Mouse (Mus musculus) heart, adult 8-10 months (tissue): Measurements from ENCODE around the gene Ankrd27. TPM values are rescaled to one million over a fixed set of nuclear protein-coding genes. Genes with fewer than 3 reads are reported as not detected.

Source experiments
- DNase-seq: peaks from one replicate; pipeline ENCODE4 v3.0.0; 2022; ENCODE audit warnings: low spot score
- total RNA-seq, 4 experiments: library from RNA; stranded (reverse); gene quantifications; 2 replicates each; pipeline ENCODE4 v1.2.4; 2022

The Ankrd27 gene
- total RNA-seq, 4 experiments from 2014 or later = 8.6 to 12.0 (median 10.8) TPM

DNA sequence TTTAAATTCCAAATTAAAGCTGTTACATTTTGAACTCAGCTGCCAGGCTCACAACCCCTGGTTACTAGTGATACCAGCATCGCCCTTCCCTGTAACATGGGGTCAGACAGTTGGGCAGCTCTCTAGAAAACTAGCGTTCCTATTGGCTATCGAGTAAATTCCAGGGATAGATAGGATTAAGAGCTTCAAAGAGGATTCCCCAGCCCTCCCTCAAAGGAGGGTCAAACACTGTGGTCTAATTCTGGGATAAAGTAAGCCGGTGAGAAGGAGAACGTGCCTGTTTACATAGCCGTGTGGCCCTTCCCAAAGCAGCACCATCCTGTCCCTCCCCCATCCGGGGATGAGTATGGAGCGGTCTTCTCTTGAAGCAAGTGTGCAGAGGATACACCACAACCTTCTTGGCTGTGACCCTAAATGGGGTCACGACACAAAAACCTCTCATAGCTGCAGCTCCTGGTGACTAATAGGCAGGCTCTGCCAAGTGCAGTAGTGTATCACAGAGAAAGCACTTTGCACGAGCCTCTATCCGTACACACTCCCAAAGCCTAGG, 2.5 kb upstream of the Ankrd27 start:
- DNase-seq = no peak

GRCm38 (mm10) chr7:35584068-35584785, 1.8 kb upstream of the Ankrd27 start:
- no peak for DNase-seq

DNA sequence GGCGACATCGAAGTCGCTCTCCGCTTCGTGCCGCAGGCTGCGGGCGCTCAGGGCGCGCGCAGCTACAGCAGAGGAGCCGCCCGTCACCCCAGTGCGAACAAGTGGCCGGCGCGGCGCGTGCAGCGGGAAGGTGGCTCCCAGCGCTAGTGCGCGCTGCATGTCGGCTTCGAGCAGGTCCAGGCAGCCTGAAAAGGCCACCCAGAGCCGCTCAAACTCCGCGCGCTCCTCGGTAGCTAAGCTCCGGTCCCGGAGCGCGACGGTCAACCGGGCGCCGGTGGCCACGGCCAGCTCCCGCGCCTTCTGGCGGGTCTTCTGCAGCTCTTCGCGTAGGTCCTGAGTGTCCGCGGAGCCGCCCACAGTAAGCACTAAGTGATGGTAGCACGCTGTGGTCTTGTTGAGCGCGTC, 1.3 kb upstream of the Ankrd27 start:
- DNase-seq = no peak

DNA sequence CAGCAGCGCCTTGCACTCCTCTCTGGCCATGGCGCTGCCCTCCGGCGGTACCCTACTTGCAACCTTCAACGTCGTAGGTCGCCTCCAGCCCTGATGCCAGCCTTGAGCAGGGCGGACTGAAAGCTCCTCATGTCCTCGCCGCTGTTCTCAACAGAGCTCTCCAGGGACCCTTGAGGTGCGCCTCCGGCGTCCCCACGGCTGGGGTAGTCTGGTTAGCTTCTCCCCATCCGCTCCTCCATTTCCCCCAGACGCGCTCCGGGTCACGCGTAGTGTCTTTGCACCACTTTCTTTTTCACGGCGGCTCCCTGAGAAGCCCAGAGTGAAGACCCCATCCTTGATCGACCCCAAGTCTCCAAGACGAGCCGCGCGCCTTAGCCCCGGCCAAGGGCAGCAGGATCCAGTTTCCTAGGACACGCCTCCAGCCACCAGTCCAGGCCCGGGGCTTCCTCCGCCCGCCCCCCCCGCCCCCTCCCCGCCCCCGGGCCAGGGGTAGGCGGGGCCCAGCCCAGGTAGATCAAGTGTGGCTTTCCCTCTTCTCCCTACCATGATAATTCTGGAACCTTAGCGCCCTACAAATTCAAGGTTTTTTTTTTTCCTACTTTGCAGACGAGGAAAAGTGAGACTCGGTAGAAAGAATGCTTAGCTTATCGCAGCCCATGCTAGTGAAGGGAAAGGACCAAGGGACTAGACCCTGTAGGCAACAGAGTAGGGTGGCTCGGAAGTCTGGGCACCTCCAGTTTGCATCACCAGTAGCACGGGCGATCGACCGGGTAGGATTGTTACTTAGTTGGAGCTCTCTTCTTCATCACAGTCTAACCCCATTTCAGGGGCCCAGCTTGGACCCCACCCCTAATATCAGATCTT, 621 bp upstream of the Ankrd27 start, which contains the start of gene Rgs9bp:
Gene Rgs9bp, minus strand, starts transcription at position 392 of the 864 bp plus-strand sequence.
- DNase-seq = peak; percentile 7

DNA sequence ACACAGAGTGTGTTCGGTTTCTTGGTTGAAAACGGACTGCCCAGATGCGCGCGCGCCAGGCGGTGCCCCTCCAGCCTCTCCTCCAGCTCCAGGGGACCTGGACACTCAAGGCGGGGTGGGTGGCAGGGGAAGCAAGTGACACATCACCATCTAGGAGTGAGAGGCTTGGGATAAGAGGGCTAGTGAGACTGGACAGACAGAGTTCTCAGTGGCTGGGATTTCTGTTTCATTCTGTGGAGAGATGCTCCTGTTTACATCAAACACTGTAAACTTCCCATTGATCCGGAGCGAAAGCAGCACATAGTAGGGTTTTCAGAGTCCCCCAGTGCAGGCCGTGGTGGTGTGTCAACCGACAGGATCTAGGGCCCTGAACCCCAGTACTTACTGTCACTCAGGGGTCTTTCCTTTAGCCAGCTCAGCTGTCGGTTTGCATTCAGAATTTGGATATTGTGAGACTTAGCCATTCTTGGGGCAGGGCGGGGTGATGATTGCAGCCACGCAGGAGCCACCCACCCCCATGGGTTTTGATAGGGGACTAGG, 932 bp downstream of the Ankrd27 start:
- DNase-seq = no peak

DNA sequence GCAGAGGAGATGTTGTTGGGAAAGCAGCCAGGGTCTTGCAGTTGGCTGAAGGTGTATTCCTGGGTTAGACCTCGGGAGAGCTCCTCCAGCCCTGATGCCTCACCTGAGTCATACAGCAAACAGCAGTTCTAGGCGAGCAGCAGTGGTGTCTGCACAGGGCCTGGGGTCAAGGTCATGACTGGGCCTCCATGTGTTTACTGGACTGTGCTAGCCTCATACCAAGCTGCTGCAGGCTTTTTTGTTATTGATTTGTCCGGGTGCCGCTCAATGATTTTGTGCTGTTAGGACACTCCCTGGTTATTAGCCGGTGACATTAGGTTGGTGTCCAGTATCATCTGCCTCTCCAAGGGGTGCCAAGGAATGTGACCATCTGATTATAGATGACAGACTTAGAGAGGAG, 1.7 kb downstream of the Ankrd27 start:
- no peak for DNase-seq

GRCm38 (mm10) chr7:35588680-35589428, 2.8 kb downstream of the Ankrd27 start:
- no peak for DNase-seq

GRCm38 (mm10) chr7:35589485-35589884, 3.4 kb downstream of the Ankrd27 start:
- no peak for DNase-seq

- peak; percentile 38 for DNase-seq
These were observed 4.7 kb downstream of the Ankrd27 start for GRCm38 (mm10) chr7:35590731-35591191.

DNA sequence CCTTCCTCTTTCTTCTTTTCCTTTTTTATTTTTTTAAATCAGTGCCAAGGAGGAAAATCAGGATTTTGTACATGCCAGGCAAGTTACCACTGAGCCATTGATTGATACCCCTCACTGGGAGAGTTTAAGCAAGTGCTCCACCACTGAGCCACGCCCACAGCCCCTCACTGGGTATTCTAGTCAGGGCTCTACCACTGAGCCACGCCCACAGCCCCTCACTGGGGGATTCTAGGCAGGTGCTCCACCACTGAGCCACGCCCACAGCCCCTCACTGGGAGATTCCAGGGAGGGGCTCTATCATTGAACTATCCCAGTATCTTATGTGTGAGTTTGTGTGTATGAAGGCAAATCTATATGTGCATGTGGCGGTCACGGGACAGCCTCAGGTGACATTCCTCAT, 8.3 kb downstream of the Ankrd27 start:
- no peak for DNase-seq

- DNase-seq = no peak
These were observed 13.4 kb downstream of the Ankrd27 start for GRCm38 (mm10) chr7:35599492-35599891.

DNA sequence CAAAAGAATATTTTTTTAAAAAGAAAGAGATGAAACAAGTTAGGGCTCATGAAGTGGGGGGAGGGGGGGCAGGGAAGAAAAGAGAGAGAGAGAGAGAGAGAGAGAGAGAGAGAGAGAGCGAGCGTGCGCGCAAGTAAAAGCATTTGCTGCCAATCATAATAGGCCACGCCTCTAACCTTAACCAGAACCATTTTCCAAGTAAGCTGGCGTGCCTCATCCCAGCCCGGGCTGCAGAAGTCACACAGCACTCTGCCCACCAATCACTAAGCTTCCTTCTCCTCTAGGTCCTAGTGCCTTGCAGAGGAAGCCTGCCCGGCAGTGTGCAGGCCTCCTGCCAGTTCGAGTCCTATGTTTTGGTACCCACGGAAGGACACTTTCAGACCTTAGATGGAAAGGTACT, 14.0 kb downstream of the Ankrd27 start:
- DNase-seq = no peak

DNA sequence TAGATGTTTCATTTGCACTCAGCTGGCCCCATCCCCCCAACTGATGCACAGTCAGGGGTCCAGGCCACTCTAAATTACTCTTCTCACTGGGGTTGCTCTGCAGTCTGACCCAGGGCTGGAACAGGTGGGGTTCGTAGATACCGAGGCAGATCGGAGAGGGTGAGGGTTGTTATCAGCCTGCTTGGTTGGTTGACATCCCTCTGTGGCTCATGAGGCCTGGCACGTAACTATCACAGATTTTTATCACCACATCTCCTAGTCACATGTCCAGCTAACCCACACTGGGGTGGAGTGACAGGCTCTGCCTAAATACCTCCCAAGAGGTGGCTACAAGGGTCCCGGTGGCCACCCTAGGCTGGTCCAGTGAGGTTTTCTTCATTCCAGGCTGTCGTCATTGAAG, 15.1 kb downstream of the Ankrd27 start:
- DNase-seq = no peak

GRCm38 (mm10) chr7:35602766-35603165, 16.7 kb downstream of the Ankrd27 start:
- DNase-seq = no peak

DNA sequence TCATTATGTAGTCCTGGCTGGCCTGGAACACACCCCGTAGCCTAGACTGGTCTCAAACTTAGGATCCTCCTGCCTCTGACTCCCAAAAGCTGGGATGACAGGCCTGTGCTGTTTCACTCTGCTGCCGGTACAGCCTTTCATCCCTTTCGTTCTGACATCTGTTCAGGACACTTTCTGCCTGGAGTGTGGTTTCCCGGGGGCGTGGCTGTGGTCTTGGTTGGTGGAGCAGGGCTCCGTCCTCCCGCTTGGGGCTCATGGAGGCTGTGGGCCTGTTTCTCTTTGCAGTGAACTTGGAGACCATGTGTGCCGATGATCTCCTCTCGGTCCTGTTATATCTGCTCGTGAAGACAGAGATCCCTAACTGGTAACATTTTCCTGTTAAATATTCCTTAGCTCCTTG, 20.8 kb downstream of the Ankrd27 start:
- no peak for DNase-seq

- no peak for DNase-seq
These were observed 23.2 kb downstream of the Ankrd27 start for GRCm38 (mm10) chr7:35609245-35609644.

GRCm38 (mm10) chr7:35617513-35617912, 31.5 kb downstream of the Ankrd27 start:
- no peak for DNase-seq

- no peak for DNase-seq
These were observed 36.6 kb downstream of the Ankrd27 start for GRCm38 (mm10) chr7:35622626-35623025.

DNA sequence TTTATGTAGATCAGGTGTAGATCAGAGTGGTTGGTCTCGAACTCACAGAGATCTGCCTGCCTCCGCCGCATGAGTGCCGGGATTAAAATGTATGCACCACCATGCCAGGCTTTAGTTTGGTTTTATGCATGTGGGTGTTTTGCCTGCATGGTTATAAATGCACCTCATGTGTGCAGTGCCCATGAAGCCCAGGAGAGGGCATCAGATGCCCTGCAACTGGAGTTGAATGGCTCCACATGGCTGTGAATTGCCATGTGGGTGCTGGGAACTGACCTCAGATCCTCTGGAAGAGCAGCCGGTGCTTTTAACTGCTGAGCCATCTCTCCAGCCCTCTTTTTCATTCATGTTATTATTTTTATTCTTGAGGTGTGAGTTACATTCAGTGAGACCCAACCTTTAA, 40.0 kb downstream of the Ankrd27 start:
- no peak for DNase-seq

DNA sequence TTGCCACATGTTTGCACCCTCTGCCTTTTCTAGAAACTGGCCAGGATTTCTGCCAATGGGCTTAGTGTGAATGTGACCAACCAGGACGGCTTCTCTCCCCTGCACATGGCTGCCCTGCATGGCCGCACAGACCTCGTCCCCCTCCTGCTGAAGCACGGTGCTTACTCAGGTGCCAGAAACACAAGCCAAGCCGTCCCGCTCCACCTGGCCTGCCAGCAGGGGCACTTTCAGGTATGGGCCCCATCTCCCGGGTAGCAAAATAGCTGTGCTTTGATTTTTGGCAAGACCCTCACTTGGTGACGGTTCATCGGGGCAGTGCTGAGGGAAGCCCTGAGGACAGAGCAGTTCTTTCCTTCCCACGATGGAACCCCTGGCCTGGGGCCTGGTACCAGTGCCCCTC, 41.3 kb downstream of the Ankrd27 start:
- no peak for DNase-seq

DNA sequence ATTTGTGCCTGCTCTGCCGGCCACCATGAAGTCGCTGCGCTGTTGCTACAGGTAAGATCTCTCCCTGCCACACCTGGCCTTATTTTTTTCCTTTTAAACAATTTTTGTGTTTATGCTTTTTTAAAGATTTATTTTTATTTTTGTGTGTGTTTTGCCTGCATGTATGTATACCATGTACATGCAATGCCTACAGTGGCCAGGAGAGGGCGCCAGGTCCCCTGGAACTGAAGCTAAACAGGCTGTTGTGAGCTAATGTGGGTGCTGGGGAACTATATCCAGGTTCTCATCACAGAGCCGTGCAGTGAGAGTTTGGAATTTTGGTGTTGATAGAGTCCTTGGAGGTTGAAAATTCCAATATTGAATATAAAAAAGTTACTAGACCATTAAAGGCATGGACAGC, 42.5 kb downstream of the Ankrd27 start:
- no peak for DNase-seq
